In the genomic region with DNA sequence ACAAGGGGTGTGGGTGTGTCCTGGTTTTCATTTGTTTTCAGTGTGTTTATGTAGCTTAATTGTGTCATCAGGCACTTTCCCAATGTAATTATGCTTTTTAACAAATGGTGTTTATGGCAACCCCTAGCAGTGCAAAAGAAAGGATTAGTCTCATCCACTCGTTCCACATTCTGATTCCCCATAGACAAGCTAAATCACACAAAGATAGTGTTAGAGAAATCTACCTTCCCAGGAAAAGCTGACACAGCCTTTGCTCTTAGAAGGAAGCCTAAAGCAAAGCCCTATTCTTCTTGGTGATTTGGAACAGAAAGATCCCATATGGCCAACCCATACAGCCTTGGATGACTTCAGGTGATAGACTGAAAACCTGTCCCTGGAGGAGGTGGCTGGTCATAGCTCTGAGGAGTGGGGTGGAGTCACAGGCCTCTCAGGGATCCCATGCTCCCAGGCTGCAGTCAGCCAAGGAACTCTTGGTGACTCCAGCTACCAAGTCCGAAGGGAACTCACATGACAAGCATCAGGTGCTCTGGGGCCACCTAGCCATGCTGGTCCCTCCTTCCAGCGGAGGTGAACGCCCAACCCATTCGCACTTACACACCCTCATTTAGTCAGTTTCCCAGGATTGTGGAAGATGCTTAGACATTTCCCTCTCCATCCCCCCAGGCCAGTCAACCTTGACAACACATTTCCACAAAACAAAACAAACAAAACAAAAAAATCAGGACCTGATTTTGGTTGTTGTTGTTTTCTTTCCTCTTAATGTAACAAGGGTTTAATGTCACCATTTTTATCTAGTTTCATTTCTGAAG, we compare ENCODE assay signal across 29 mouse cellular contexts. TPM values are rescaled to one million over a fixed set of nuclear protein-coding genes. Genes with fewer than 3 reads are reported as not detected.
DNase-seq lines count a peak whose midpoint lies in the region; ATAC-seq lines count a peak whose summit lies in the region.
"Had no signal": no experiment of that assay in that cellular context is flagged by ENCODE, and none has a peak within 500 bp of the region (broad histone marks: within the 10 kb centered on the region; RNA-seq: fewer than 3 reads in every experiment).

No protein-coding gene starts in this region.

- H3K4me2 ChIP-seq in midbrain, embryonic 11.5 days, result no peak overlapping the region
- H3K4me2 ChIP-seq in midbrain, embryonic 14.5 days (ENCODE audit: low read length), result no peak overlapping the region
- H3K4me2 ChIP-seq in forebrain, embryonic 16.5 days (ENCODE audit: low read length), result no peak overlapping the region
- H3K4me2 ChIP-seq: embryonic facial prominence, embryonic 15.5 days; heart, embryonic 12.5 days; intestine, embryonic 15.5 days; limb, embryonic 12.5 days; liver, embryonic 15.5 days; lung, embryonic 15.5 days; neural tube, embryonic 12.5 days had no signal

- H3K27me3 ChIP-seq in midbrain, embryonic 11.5 days (ENCODE audit: control insufficient read depth, insufficient read depth, low read length), result no peaks in the 10 kb centered on the region
- no peaks in the 10 kb centered on the region for H3K27me3 ChIP-seq in midbrain, embryonic 14.5 days (ENCODE audit: control insufficient read depth, insufficient read depth, low read length)
- no peaks in the 10 kb centered on the region for H3K27me3 ChIP-seq in forebrain, embryonic 16.5 days (replicated peaks; ENCODE audit: control insufficient read depth, insufficient read depth, low read length)
- H3K27me3 ChIP-seq: embryonic facial prominence, embryonic 15.5 days; heart, embryonic 12.5 days; intestine, embryonic 15.5 days; liver, embryonic 15.5 days; lung, embryonic 15.5 days; neural tube, embryonic 12.5 days had no signal

- no peaks in the 10 kb centered on the region for H3K9me3 ChIP-seq in midbrain, embryonic 11.5 days (ENCODE audit: control insufficient read depth, low read length)
- no peaks in the 10 kb centered on the region for H3K9me3 ChIP-seq in midbrain, embryonic 14.5 days (ENCODE audit: control insufficient read depth, low read length)
- no peaks in the 10 kb centered on the region for H3K9me3 ChIP-seq in forebrain, embryonic 16.5 days (ENCODE audit: control insufficient read depth, low read length)
- H3K9me3 ChIP-seq: embryonic facial prominence, embryonic 10.5 days; embryonic facial prominence, embryonic 15.5 days; heart, embryonic 12.5 days; intestine, embryonic 15.5 days; limb, embryonic 12.5 days; liver, embryonic 15.5 days; lung, embryonic 15.5 days; neural tube, embryonic 12.5 days had no signal

- WGBS in midbrain, embryonic 11.5 days, result 71% methylated on average over 5 of the region's 5 CpGs
- 82% methylated on average over 5 of the region's 5 CpGs for WGBS in midbrain, embryonic 14.5 days
- 53% methylated on average over 5 of the region's 5 CpGs for WGBS in forebrain, embryonic 16.5 days

- no peak overlapping the region for H3K4me3 ChIP-seq in midbrain, embryonic 11.5 days (ENCODE audit: low read depth, low read length)
- H3K4me3 ChIP-seq in midbrain, embryonic 14.5 days (replicated peaks; ENCODE audit: low read depth, low read length), result no peak overlapping the region
- H3K4me3 ChIP-seq in forebrain, embryonic 16.5 days (replicated peaks; ENCODE audit: low read length), result no peak overlapping the region
- H3K4me3 ChIP-seq: embryonic facial prominence, embryonic 10.5 days; embryonic facial prominence, embryonic 15.5 days; heart, adult 2 months; heart, embryonic 12.5 days; intestine, embryonic 15.5 days; layer of hippocampus, adult 2 months; left cerebral cortex, adult 2 months; limb, embryonic 12.5 days; liver, embryonic 15.5 days; lung, embryonic 15.5 days; myocyte; neural tube, embryonic 12.5 days had no signal

- no peak overlapping the region for H3K27ac ChIP-seq in midbrain, embryonic 11.5 days (ENCODE audit: low read depth, low read length)
- H3K27ac ChIP-seq in midbrain, embryonic 14.5 days (replicated peaks; ENCODE audit: low read depth, low read length), result no peak overlapping the region
- H3K27ac ChIP-seq in forebrain, embryonic 16.5 days (ENCODE audit: low read length), result peak overlapping the region; percentile 94
- H3K27ac ChIP-seq: embryonic facial prominence, embryonic 10.5 days; embryonic facial prominence, embryonic 15.5 days; heart, adult 2 months; hindbrain, postnatal 0 days; intestine, embryonic 15.5 days; layer of hippocampus, adult 2 months; left cerebral cortex, adult 2 months; limb, embryonic 12.5 days; liver, embryonic 15.5 days; lung, embryonic 15.5 days; neural tube, embryonic 12.5 days; stomach, postnatal 0 days had no signal

- peak; percentile 19 to 27 for DNase-seq in cerebellum, postnatal 25 days
- peak; percentile 75 for DNase-seq in midbrain, embryonic 11.5 days (ENCODE audit: low spot score, missing footprints)
- no peak for DNase-seq in midbrain, embryonic 14.5 days
- peak; percentile 50 for DNase-seq in ZHBTc4 (ENCODE audit: low read depth, low spot score)
- no peak for DNase-seq in adrenal gland, postnatal 14 days
- DNase-seq: adrenal gland, postnatal 10 days; heart, adult 2 months; heart, postnatal 4 days; kidney, adult 2 months; kidney, postnatal 36 days; right cerebral cortex, postnatal 4 days; thymus, adult 18-20 months; thymus, postnatal 36 days had no signal

- H3K4me1 ChIP-seq in midbrain, embryonic 11.5 days (ENCODE audit: control insufficient read depth, insufficient read depth, low read length), result no peaks in the 10 kb centered on the region
- no peaks in the 10 kb centered on the region for H3K4me1 ChIP-seq in midbrain, embryonic 14.5 days (ENCODE audit: control insufficient read depth, insufficient read depth, low read length)
- peaks cover 33% of the 10 kb centered on the region for H3K4me1 ChIP-seq in forebrain, embryonic 16.5 days (replicated peaks; ENCODE audit: control insufficient read depth, insufficient read depth, low read length)
- H3K4me1 ChIP-seq: embryonic facial prominence, embryonic 10.5 days; embryonic facial prominence, embryonic 15.5 days; intestine, embryonic 15.5 days; liver, embryonic 15.5 days; neural tube, embryonic 12.5 days had no signal

- no peaks in the 10 kb centered on the region for H3K36me3 ChIP-seq in midbrain, embryonic 11.5 days (ENCODE audit: control insufficient read depth, insufficient read depth, low read length)
- H3K36me3 ChIP-seq in midbrain, embryonic 14.5 days (ENCODE audit: control insufficient read depth, insufficient read depth, low read length), result no peaks in the 10 kb centered on the region
- no peaks in the 10 kb centered on the region for H3K36me3 ChIP-seq in forebrain, embryonic 16.5 days (ENCODE audit: control insufficient read depth, insufficient read depth)
- H3K36me3 ChIP-seq: embryonic facial prominence, embryonic 10.5 days; embryonic facial prominence, embryonic 15.5 days; heart, embryonic 12.5 days; intestine, embryonic 15.5 days; limb, embryonic 12.5 days; liver, embryonic 15.5 days; lung, embryonic 15.5 days; neural tube, embryonic 12.5 days had no signal

- no peak overlapping the region for H3K9ac ChIP-seq in midbrain, embryonic 11.5 days (ENCODE audit: low read length)
- no peak overlapping the region for H3K9ac ChIP-seq in midbrain, embryonic 14.5 days (replicated peaks; ENCODE audit: low read length)
- no peak overlapping the region for H3K9ac ChIP-seq in forebrain, embryonic 16.5 days (replicated peaks; ENCODE audit: low read depth, low read length)
- H3K9ac ChIP-seq: embryonic facial prominence, embryonic 15.5 days; heart, embryonic 12.5 days; intestine, embryonic 15.5 days; limb, embryonic 12.5 days; liver, embryonic 15.5 days; lung, embryonic 15.5 days; neural tube, embryonic 12.5 days had no signal

- no peak for ATAC-seq in cerebellum, adult (ENCODE audit: insufficient number of reproducible peaks, low FRiP score, low TSS enrichment)
- ATAC-seq in midbrain, embryonic 11.5 days (ENCODE audit: low FRiP score), result no peak
- ATAC-seq in midbrain, embryonic 14.5 days (ENCODE audit: low FRiP score, low TSS enrichment), result no peak
- peak; percentile 70 for ATAC-seq in forebrain, embryonic 16.5 days
- ATAC-seq: CD4-positive, CD25-positive, alpha-beta regulatory T cell, adult 4 months; intestine, embryonic 15.5 days had no signal

RNA-seq across cellular contexts. Expression of a gene that starts 47.9 kb away (rescaled TPM):
- 12.0 and 13.4 TPM in 2 replicates for polyA plus RNA-seq in midbrain, embryonic 11.5 days (2014; fragmentation: Nextera tagmentation; extraction: Ambion mirVana)
- polyA plus RNA-seq in midbrain, embryonic 14.5 days (2014; fragmentation: Nextera tagmentation; extraction: Ambion mirVana), result 20.9 and 21.4 TPM in 2 replicates
- polyA plus RNA-seq in forebrain, embryonic 16.5 days (2015; fragmentation: Nextera tagmentation; extraction: Ambion mirVana), result 32.6 and 40.8 TPM in 2 replicates
- 6.2 and 6.6 TPM in 2 replicates for total RNA-seq in adrenal gland, postnatal 14 days (2021)

Comparison
In these comparisons a context has a peak if more than half of its experiments do, and no peak if none do; other contexts are left out.
1. DNase-seq: peak in cerebellum, postnatal 25 days (2 of 2), midbrain, embryonic 11.5 days (single experiment) and ZHBTc4 (single experiment); none in midbrain, embryonic 14.5 days (single experiment) and adrenal gland, postnatal 14 days (single experiment).